Mouse (Mus musculus): ENCODE results near the gene Fbxo9. TPM values are rescaled to one million over a fixed set of nuclear protein-coding genes. Genes with fewer than 3 reads are reported as not detected.

Fbxo9 gene
- total RNA-seq, 4 experiments from 2014 or later = 40.0 to 46.6 (median 41.9) TPM

DNA sequence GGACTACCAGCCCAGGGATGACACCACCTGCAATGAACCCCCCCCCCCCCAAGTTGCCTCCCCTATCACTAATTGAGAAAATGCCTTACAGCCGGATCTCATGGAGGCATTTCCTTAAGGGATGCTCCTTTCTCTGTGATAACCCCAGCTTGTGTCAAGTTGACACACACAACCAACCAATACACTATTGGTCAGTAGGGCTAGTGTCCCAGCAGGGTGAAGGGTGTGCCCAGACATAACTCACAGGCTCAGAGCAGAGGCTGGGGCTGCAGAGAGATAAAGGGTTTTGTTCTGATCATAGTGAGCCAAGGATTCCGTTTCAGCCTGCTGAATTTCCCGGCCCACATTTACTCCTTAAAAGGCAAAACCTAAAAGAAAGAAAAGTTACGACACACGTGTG is 38.4 kb downstream of the Fbxo9 start:
- no peak for DNase-seq (ENCODE audit: low spot score in 2 of 2)

DNA sequence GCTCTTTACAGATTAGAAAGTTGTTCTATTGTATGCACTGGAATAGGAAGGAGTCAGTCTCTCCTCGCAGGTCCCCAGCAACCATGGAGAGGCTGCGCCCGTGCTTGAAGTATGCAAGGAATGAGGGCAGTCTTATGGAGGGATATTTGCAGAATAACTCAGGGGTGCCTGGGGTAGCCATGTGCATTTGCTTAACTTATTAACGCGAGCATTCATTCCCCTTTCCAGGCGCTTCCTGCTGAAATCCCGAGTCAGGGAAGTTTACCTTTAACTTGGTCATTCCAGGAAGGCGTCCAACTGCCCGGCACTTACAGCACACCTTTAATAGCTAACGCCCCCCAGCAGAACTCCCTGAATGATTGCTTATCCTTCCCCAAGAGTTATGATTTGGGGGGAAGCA is 44.7 kb downstream of the Fbxo9 start:
- no peak for DNase-seq (ENCODE audit: low spot score in 2 of 2)

DNA sequence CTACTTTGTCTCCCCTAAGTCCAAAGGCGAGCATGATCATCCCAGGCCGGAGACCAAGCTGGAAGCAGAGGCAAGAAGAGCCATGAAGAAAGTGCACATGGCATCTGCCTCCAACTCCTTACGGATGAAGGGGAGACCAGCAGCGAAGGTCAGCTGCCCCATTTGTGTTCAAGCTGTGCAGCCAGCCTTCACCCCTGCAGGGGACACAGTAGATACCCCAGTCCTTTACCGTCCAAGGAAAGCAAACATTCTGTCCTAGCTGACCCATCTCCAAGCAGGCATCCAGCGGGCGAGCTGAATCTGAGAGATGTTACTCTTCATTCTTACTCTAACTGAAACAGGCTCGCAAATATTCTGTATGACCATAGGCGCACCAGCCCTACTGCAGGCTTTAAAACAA is 46.5 kb downstream of the Fbxo9 start:
- DNase-seq (ENCODE audit: low spot score in 2 of 2) = no peak

DNA sequence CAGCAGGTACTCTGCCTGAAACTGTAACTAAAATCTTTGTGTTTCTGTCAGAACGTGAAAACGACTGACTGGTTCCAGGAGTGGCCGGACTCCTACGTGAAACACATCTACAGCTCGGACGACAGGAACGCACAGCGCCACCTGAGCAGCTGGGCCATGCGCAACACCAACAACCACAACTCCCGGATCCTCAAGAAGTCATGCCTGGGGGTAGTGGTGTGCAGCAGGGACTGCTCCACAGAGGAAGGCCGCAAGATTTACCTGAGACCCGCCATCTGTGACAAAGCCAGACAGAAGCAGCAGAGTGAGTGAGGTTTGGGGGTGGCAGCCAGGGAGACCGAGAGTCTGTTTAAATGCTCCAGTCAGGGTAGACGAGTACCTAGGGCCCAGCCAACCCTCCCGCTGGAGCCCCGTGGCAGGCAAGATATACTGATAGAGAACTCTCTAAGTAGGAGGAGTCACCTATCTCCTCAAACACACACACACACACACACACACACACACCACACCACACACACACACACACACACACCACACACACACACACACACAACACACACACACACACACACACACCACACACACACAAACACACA is 49.2 kb downstream of the Fbxo9 start:
- no peak for DNase-seq (ENCODE audit: low spot score in 2 of 2)

DNA sequence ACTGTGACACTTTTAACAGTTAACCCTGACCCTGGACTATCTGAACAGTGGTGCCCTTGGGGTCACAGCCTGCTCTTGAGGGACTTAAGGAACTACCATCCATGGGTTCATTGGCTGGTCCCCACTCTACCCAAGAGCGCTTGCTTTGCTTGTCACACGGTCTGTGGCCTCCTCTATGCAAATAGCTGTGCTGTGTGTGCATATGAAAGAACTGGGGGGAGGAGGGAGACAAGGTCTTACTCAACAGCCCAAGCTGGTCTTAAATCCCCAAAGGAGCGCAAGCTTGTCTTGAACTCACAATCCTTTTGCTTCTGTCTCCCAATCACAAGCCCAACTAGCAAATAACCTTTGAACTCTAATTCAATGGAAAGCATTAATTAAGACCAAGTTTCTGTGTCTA is 54.6 kb downstream of the Fbxo9 start:
- no peak for DNase-seq (ENCODE audit: low spot score in 2 of 2)

DNA sequence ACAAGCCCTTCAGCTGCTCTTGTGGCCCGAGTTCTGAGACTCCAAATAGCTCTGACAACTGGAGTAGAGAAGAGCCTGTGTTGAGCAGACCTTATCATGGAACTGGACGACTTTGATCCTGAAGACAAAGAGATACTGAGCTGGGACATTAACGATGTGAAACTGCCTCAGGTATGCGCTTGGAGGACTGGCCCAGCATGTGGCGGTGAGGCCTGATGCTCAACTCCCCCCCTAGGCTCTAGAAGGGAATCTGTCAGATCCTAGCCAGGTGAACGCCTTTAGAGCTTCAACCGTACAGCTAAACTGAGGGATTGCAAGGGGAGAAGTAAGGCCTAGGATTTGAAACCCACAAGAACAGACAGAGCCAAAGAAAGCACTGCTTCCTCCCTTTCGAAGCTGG is 55.0 kb downstream of the Fbxo9 start:
- DNase-seq (ENCODE audit: low spot score in 2 of 2) = no peak

DNA sequence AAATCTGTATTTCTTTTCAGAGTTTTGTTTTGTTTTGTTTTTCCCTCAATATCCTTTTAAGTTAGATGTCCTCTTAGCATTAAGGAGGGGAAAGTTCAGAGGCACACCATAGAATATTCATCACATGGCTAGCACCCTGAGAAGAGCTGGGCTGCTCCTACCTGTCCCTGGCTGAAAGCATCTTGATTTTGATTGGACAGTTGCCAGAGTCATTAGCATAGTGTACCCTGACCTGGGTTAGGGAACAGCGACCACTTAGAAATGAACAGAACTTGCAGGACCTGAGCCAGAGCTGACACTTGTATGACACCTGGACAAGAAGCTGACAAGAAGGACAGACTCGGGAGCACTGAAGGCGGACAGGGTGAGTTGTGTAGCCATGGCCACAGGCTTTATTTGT is 57.2 kb downstream of the Fbxo9 start, which contains the start of gene Gcm1:
TSS of gene Gcm1 (plus strand) at position 248 of the 400 bp plus-strand sequence.
- no peak for DNase-seq (ENCODE audit: low spot score in 2 of 2)

DNA sequence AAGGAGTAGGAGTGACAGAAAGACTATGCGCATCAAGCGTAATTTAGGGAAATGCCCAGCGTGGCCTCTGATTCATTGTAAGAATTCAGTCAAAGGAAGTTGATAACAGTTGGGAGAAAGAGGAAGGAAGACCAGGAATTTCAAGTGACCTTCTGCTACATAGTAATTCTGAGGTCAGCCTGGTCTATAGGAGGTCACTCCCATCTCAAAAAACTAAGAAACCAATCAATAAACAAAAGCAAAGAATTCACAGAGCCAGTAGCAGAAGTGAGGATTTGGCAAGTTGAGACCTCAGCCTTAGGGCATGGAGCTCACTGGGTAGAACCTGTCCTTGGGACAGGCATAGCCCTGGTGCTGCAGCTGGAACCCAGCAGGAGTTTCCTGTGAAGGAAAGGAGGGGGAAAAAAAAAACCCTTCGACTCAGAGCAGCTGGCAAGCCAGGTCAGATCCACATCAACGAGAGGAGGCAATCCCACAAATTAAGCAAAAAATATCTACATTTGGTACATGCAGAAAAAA is 58.4 kb downstream of the Fbxo9 start:
- no peak for DNase-seq (ENCODE audit: low spot score in 2 of 2)

DNA sequence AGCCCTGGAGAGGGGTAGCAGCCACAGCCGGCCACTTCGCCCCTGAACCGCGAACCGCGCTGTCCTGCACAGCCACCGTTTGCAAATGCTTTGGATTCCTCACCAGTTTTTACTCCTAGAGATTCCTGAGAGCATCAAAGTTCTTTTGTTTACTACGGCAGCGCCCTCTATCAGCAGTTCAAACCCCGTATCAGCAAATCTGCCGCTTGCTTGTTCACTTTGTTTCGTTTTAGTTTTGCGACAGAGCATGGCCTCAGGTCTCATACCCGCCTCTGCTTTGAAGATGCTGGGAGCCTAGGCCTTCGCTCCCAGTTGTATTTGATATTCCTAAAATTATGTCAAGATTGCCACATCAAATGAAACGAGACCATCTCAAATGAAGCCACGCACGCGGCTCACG is 62.1 kb downstream of the Fbxo9 start:
- DNase-seq (ENCODE audit: low spot score in 2 of 2) = no peak

DNA sequence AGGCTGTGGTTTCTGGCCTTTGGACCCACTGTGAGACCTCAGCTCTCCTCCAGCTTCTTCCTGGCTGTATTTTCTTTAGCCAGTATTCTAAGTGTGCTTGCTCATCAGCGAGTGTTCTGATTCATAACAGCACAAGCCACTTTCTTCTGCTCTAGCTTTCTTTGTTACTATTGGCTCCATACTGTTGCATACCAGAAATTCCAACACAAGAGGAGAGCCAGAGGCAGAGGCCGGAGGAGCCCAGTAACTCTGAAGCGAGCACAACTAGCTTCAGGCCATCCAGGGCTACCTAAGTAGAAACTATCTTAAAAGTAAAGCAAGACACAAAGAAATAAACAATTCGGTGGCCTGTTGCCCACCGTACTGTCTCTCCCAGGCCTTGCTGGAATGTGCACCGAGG is 63.7 kb downstream of the Fbxo9 start:
- no peak for DNase-seq (ENCODE audit: low spot score in 2 of 2)

DNA sequence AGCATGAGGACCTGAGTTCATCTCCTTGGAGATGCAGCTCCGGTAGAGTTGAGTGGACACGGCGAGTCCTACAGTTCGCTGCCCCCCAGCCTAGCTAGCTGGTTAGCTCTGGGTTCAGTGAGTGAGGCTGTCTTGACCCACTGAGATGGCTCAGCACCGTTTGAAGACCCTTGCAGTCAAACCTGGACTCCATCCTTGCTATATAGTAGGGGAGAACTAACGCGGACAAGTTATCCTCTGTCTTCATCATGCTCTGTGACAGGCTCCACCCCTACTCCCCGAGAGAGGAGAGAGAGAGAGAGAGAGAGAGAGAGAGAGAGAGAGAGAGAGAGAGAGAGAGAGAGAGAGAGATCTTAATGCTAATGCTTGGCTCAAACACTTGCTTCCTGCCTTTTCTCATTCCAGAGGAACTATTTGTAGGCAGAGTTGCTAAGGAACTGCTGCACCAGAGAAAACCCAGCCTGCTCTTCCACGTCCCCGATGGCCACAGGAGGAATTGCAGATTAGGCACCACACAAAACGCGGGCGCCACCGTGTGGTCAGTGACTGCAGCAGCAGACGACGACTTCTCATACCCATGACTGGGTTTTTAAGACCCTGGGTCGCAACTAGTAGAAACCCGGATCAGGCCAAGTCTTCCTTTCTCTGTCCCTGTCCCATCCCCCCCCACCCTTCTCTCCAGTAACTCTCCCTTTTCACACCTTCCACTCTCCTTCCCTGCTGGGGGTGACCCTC is 69.9 kb downstream of the Fbxo9 start:
- peak; percentile 38 to 56 for DNase-seq (ENCODE audit: low spot score in 2 of 2)

DNA sequence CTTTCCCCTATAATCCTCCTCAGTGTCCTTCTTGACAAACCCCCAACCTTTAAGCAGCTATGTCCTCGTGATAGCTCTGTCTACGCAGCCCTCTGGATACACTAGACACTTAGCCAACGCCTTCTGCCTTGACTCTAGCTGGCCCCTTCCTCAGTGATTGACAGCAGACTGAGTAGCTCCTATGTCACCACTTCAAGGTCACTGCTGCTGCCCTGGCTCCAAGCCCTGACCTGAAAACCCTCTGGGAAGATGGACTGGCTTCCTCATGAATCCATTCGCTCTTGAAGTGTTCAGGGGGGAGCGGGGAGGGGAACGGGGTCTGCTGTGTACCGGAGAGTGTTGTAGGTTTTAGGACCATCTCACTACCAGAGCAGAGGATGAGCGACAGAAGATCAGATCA is 73.0 kb downstream of the Fbxo9 start:
- no peak for DNase-seq (ENCODE audit: low spot score in 2 of 2)

DNA sequence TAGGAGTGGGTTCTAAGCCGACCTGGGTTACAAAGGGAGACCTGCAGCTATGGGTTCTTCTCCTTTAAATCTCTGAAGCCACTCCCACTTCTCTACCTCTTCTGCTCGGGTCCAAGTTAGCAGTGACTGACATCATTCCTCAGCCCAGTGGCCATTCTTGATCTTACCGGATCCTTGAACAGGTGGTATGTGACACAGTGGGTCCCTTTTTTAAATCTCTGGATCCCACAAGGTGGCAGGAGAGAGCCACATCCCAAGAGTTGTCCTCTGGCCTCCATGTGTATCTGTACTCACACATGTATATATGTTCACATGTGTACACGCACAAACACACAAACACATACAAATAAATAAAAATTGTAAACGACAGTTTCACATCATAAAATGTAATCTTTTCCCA is 73.6 kb downstream of the Fbxo9 start:
- no peak for DNase-seq (ENCODE audit: low spot score in 2 of 2)

DNA sequence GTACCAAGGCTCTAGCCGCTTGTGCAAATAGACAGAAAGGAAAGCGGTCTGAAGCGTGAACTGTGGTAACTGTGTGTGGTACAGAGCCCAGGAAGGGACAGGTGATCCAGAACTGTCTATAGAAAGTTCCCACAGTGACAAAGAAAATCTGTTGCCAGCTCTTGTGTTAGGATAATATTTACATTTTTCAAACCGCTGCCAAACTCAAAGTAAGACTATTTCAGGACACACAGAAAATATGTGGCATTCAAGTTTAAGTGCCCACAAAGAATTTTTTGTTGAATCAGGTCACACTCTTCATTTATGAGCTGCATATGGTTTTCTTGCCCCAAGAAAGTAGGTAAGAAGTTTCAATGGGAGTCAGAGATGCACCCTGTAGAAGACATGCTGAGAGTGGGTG is 75.9 kb downstream of the Fbxo9 start:
- DNase-seq (ENCODE audit: low spot score in 2 of 2) = no peak

Other genes with a start within 250 kb of the Fbxo9 start
- gene Elovl5, start 191.7 kb downstream of the Fbxo9 start, total RNA-seq (2022) = 1 to 10 TPM; 5.3 to 6.6 (median 5.7) TPM
- not detected for gene Gcm1, start 57.1 kb downstream of the Fbxo9 start, total RNA-seq (2022)
- gene Ick, start 127 bp upstream of the Fbxo9 start, total RNA-seq (2022) = 1 to 10 TPM; 4.8 to 5.6 (median 5.1) TPM
- gene Gsta4, start 73.7 kb upstream of the Fbxo9 start, total RNA-seq (2022) = 10 to 100 TPM; 13.0 to 20.3 (median 17.8) TPM
- not detected for gene Gsta1, start 121.6 kb upstream of the Fbxo9 start, total RNA-seq (2022)
- gene Gm3776, start 148.1 kb upstream of the Fbxo9 start, total RNA-seq (2022) = not detected
- under 1 TPM in 1 of 4 experiments, not detected in 3; 0.65 TPM for gene Gm10639, start 180.9 kb upstream of the Fbxo9 start, total RNA-seq (2022)
- gene Omt2a, start 205.7 kb upstream of the Fbxo9 start, total RNA-seq (2022) = not detected
- gene Omt2b, start 218.5 kb upstream of the Fbxo9 start, total RNA-seq (2022) = not detected
- not detected for gene Gsta2, start 246.7 kb upstream of the Fbxo9 start, total RNA-seq (2022)